Mouse (Mus musculus) myocyte (in vitro differentiated cells): ENCODE measurements around the gene Aldh1a7. TPM values are rescaled to one million over a fixed set of nuclear protein-coding genes. Genes with fewer than 3 reads are reported as not detected.

ENCODE experiments used
- H3K27me3 ChIP-seq: one replicate; pipeline ENCODE4 v1.6.1; 2011; ENCODE audit not compliant: control insufficient read depth, insufficient read depth, insufficient read length
- H3K36me3 ChIP-seq: one replicate; pipeline ENCODE4 v1.6.1; 2011; ENCODE audit not compliant: control insufficient read depth, insufficient read depth
- H3K4me2 ChIP-seq: one replicate; pipeline ENCODE4 v1.6.1; 2011; ENCODE audit warnings: low read depth, control low read depth
- H3K4me3 ChIP-seq: one replicate; pipeline ENCODE4 v1.5.1; 2011; ENCODE audit warnings: mild to moderate bottlenecking, control low read depth, moderate library complexity
- H3K79me2 ChIP-seq: one replicate; pipeline ENCODE4 v1.6.1; 2011; ENCODE audit not compliant: control insufficient read depth, insufficient read depth
- H3ac ChIP-seq: one replicate; pipeline ENCODE4 v1.6.1; 2011; ENCODE audit not compliant: control insufficient read depth, insufficient read length
- CEBPB ChIP-seq: IDR thresholded peaks from 2 replicates; pipeline ENCODE4 v1.6.1; 2011; ENCODE audit warnings: mild to moderate bottlenecking, moderate library complexity; ENCODE audit not compliant: poor library complexity, insufficient read depth, severe bottlenecking
- E2F4 ChIP-seq: IDR thresholded peaks from one replicate; pipeline ENCODE4 v1.6.1; 2011; ENCODE audit warnings: mild to moderate bottlenecking, control low read depth, moderate library complexity; ENCODE audit not compliant: insufficient read depth
- MAX ChIP-seq: IDR thresholded peaks from one replicate; pipeline ENCODE4 v1.6.1; 2011; ENCODE audit warnings: low read depth, mild to moderate bottlenecking, control low read depth
- MYOD1 ChIP-seq, 3 experiments: IDR thresholded peaks; one replicate each; pipeline ENCODE4 v1.6.1; 2011; ENCODE audit warnings: control low read depth in 2 of 3, low read depth in 2 of 3, mild to moderate bottlenecking in 2 of 3, moderate library complexity in 1 of 3; ENCODE audit not compliant: insufficient read length in 2 of 3, control insufficient read depth in 1 of 3
- MYOG ChIP-seq, 3 experiments: IDR thresholded peaks; one replicate each; pipeline ENCODE4 v1.6.1; 2011; ENCODE audit warnings: control low read depth in 2 of 3, low read depth in 2 of 3, mild to moderate bottlenecking in 2 of 3; ENCODE audit not compliant: insufficient read length in 2 of 3, control insufficient read depth in 1 of 3, insufficient read depth in 1 of 3
- POLR2A ChIP-seq: IDR thresholded peaks from one replicate; pipeline ENCODE4 v1.6.1; 2011; ENCODE audit warnings: low read depth, mild to moderate bottlenecking, control low read depth, moderate library complexity; ENCODE audit not compliant: insufficient read length
- POLR2AphosphoS2 ChIP-seq: IDR thresholded peaks from one replicate; pipeline ENCODE4 v1.6.1; 2011; ENCODE audit warnings: low read depth, control low read depth; ENCODE audit not compliant: insufficient read length
- REST ChIP-seq: IDR thresholded peaks from one replicate; pipeline ENCODE4 v1.6.1; 2011; ENCODE audit warnings: mild to moderate bottlenecking, control low read depth, moderate library complexity; ENCODE audit not compliant: insufficient read depth, insufficient read length
- SRF ChIP-seq: IDR thresholded peaks from one replicate; pipeline ENCODE4 v1.6.1; 2011; ENCODE audit warnings: low read depth; ENCODE audit not compliant: control insufficient read depth, insufficient read length
- TCF12 ChIP-seq: IDR thresholded peaks from one replicate; pipeline ENCODE4 v1.6.1; 2011; ENCODE audit warnings: mild to moderate bottlenecking, control low read depth; ENCODE audit not compliant: poor library complexity, insufficient read depth, severe bottlenecking
- TCF3 ChIP-seq: IDR thresholded peaks from one replicate; pipeline ENCODE4 v1.6.1; 2011; ENCODE audit warnings: low read depth, control low read depth; ENCODE audit not compliant: insufficient read length
- USF1 ChIP-seq: IDR thresholded peaks from one replicate; pipeline ENCODE4 v1.6.1; 2011; ENCODE audit warnings: low read depth, mild to moderate bottlenecking, control low read depth, moderate library complexity
- polyA plus RNA-seq: library from polyadenylated mRNA; unstranded; fragments of >200 nt; fragmentation: generic; extraction: Trizol; gene quantifications from one replicate; pipeline ENCODE4 v1.2.1, GENCODE M21; 2012; ENCODE audit warnings: missing spikeins

Aldh1a7 gene
- not detected for polyA plus RNA-seq

GRCm38 (mm10) chr19:20727381-20727780, at the start of gene Aldh1a7:
Aldh1a7 (minus strand) TSS chr19:20727562.
- no peak for TF ChIP-seq USF1
- TF ChIP-seq SRF: no peak
- no peak for TF ChIP-seq CEBPB
- TF ChIP-seq REST: no peak
- TF ChIP-seq POLR2A: no peak
- no peak for TF ChIP-seq TCF3
- TF ChIP-seq POLR2AphosphoS2: no peak
- no peak for TF ChIP-seq TCF12
- TF ChIP-seq E2F4: no peak
- TF ChIP-seq MYOD1 (IDR thresholded peaks at IDR 0.05; ENCODE audit: control insufficient read depth in 1 of 3, insufficient read length in 2 of 3, low read depth in 2 of 3): no peak
- no peak for TF ChIP-seq MYOG (IDR thresholded peaks at IDR 0.05; ENCODE audit: control insufficient read depth in 1 of 3, insufficient read depth in 1 of 3, insufficient read length in 2 of 3, low read depth in 2 of 3)
- TF ChIP-seq MAX: no peak
- no peak within 1 kb of the TSS for H3K4me2 ChIP-seq
- no peak within 1 kb of the TSS for H3ac ChIP-seq
- H3K27me3 ChIP-seq: no peaks in the 10 kb centered on the region
- H3K36me3 ChIP-seq: no peaks in the 10 kb centered on the region
- H3K79me2 ChIP-seq: no peaks in the 10 kb centered on the region
- no peak within 1 kb of the TSS for H3K4me3 ChIP-seq

GRCm38 (mm10) chr19:20775681-20776080, 48.3 kb upstream of the Aldh1a7 start:
- Histone ChIP-seq H3K4me2 (no peak overlapping the region), H3K27me3 (no peaks in the 10 kb centered on the region), H3K4me3 (no peak overlapping the region), H3K36me3 (no peaks in the 10 kb centered on the region), H3ac (no peak overlapping the region), H3K79me2 (no peaks in the 10 kb centered on the region)
- TF ChIP-seq SRF: no peak
- no peak for TF ChIP-seq USF1
- no peak for TF ChIP-seq REST
- TF ChIP-seq POLR2A: no peak
- TF ChIP-seq CEBPB: no peak

- Histone ChIP-seq H3K4me3 (no peak overlapping the region), H3K36me3 (no peaks in the 10 kb centered on the region), H3K79me2 (no peaks in the 10 kb centered on the region), H3K27me3 (no peaks in the 10 kb centered on the region), H3K4me2 (no peak overlapping the region), H3ac (no peak overlapping the region)
- no peak for TF ChIP-seq POLR2AphosphoS2
- TF ChIP-seq E2F4: no peak
- no peak for TF ChIP-seq MYOD1 (IDR thresholded peaks at IDR 0.05; ENCODE audit: control insufficient read depth in 1 of 3, insufficient read length in 2 of 3, low read depth in 2 of 3)
- no peak for TF ChIP-seq REST
- TF ChIP-seq TCF12: no peak
- no peak for TF ChIP-seq MAX
- TF ChIP-seq POLR2A: no peak
- TF ChIP-seq CEBPB: no peak
- TF ChIP-seq SRF: no peak
- no peak for TF ChIP-seq USF1
- no peak for TF ChIP-seq MYOG (IDR thresholded peaks at IDR 0.05; ENCODE audit: control insufficient read depth in 1 of 3, insufficient read depth in 1 of 3, insufficient read length in 2 of 3, low read depth in 2 of 3)
Measured at GRCm38 (mm10) chr19:20773941-20774340, 46.6 kb upstream of the Aldh1a7 start.

GRCm38 (mm10) chr19:20764214-20764613, 36.9 kb upstream of the Aldh1a7 start:
- Histone ChIP-seq H3K4me2 (no peak overlapping the region), H3K36me3 (no peaks in the 10 kb centered on the region), H3K79me2 (no peaks in the 10 kb centered on the region), H3ac (no peak overlapping the region), H3K27me3 (no peaks in the 10 kb centered on the region), H3K4me3 (no peak overlapping the region)
- TF ChIP-seq MAX (no peak), MYOD1 (IDR thresholded peaks at IDR 0.05; ENCODE audit: control insufficient read depth in 1 of 3, insufficient read length in 2 of 3, low read depth in 2 of 3) (no peak), CEBPB (no peak), POLR2A (no peak), USF1 (no peak), MYOG (IDR thresholded peaks at IDR 0.05; ENCODE audit: control insufficient read depth in 1 of 3, insufficient read depth in 1 of 3, insufficient read length in 2 of 3, low read depth in 2 of 3) (no peak), E2F4 (no peak), SRF (no peak), TCF12 (no peak), REST (no peak), POLR2AphosphoS2 (no peak), TCF3 (no peak)
